Mouse (Mus musculus) neural tube, embryonic 15.5 days (tissue): ENCODE measurements around the gene Ppp2r5c. TPM values are rescaled to one million over a fixed set of nuclear protein-coding genes. Genes with fewer than 3 reads are reported as not detected.

Experiments
- ATAC-seq: fragments of 200-750 bp; cut with Nextera tagmentation; 2 replicates; pipeline ENCODE4 v1.8.0; 2017; ENCODE audit warnings: mild to moderate bottlenecking, moderate TSS enrichment, moderate library complexity; ENCODE audit not compliant: low FRiP score
- H3K27ac ChIP-seq: fragments of 300-500 bp; sonication (generic); replicated peaks from 2 replicates; pipeline ENCODE4 v1.5.1; 2015; ENCODE audit warnings: mild to moderate bottlenecking, inconsistent platforms
- H3K27me3 ChIP-seq: fragments of 300-500 bp; sonication (generic); replicated peaks from 2 replicates; pipeline ENCODE4 v1.6.1; 2015; ENCODE audit warnings: inconsistent platforms
- H3K36me3 ChIP-seq: fragments of 300-500 bp; sonication (generic); 2 replicates; pipeline ENCODE4 v1.6.1; 2015; ENCODE audit warnings: inconsistent platforms
- H3K4me1 ChIP-seq: fragments of 300-500 bp; sonication (generic); 2 replicates; pipeline ENCODE4 v1.6.1; 2015; ENCODE audit warnings: inconsistent platforms
- H3K4me2 ChIP-seq: fragments of 300-500 bp; sonication (generic); 2 replicates; pipeline ENCODE4 v1.6.1; 2015; ENCODE audit warnings: inconsistent platforms, mild to moderate bottlenecking, moderate library complexity
- H3K4me3 ChIP-seq: fragments of 300-500 bp; sonication (generic); replicated peaks from 2 replicates; pipeline ENCODE4 v1.5.1; 2015; ENCODE audit warnings: mild to moderate bottlenecking, inconsistent platforms
- H3K9ac ChIP-seq: fragments of 300-500 bp; sonication (generic); replicated peaks from 2 replicates; pipeline ENCODE4 v1.6.1; 2015; ENCODE audit warnings: mild to moderate bottlenecking, inconsistent platforms
- H3K9me3 ChIP-seq: fragments of 300-500 bp; sonication (generic); replicated peaks from 2 replicates; pipeline ENCODE4 v1.6.1; 2016; ENCODE audit warnings: inconsistent platforms
- WGBS: fragments of 180-500 bp; shearing (Covaris S2); methylation state at CpG from one replicate; pipeline ENCODE4 v1.1.7; 2015; ENCODE audit warnings: mixed read lengths; 5-methylcytosine and 5-hydroxymethylcytosine counted together
- polyA plus RNA-seq: library from polyadenylated mRNA; unstranded; fragments of >200 nt; fragmentation: Nextera tagmentation; extraction: Ambion mirVana; gene quantifications from 2 replicates; pipeline ENCODE4 v1.2.1, GENCODE M21; 2015

Gene Ppp2r5c
- 149 and 152 TPM in 2 replicates for polyA plus RNA-seq

DNA sequence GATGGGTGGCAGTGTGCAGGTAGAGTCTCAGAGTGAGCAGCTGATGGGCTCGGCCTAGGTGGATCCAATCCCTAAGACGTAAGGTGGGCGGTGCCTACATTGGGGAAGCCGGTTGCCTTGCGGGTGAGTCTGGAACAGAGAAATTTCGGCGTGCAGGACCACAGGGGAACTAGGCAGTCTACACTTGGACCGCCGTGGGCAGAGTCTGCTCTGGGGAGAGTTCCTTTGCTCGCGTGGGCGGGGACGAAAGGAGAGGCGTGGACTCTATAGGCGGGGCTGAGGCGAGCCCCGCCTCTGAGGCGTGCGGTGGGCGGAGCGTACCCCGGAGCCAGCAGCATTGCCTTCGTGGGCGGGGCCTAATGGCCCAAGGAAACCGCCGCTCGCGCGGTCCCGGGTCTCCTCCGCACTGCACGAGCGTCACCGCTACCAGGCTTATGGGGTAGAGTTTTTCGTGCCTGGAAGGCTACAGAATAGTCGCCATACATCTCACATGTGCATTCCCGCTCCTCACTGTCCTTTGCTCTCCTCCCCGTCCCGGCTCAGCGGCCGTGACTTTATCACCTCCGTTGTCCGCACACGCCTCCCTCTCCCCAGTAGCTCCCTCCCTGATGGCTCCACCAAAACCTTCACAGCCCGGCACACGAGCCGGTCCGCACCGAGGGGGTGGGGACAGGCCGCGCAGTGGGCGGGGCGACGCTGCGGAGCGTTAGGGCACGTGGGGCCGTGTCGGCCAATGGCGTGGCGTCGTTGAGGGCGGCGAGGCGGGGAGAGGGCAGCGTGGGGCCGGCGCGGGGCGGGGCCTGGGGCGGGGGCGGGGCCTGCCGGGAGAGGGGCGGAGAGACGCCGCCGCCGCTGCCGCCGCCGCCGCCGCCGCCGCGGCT is at the start of gene Ppp2r5c:
TSS of gene Ppp2r5c (plus strand) at position 831 of the 881 bp plus-strand sequence.
- no peaks in the 10 kb centered on the region for H3K9me3 ChIP-seq
- H3K27me3 ChIP-seq = peaks cover 5% of the 10 kb centered on the region
- peaks cover 11% of the 10 kb centered on the region; the same call in 1 of the 2 replicates for H3K36me3 ChIP-seq
- under 1% methylated on average over 58 of the region's 86 CpGs for WGBS
- peak within 1 kb of the TSS; percentile 75 for H3K4me2 ChIP-seq
- H3K4me3 ChIP-seq = peak within 1 kb of the TSS; percentile 87
- peak; percentile 98 for ATAC-seq
- peak within 1 kb of the TSS; percentile 86 for H3K9ac ChIP-seq
- peak within 1 kb of the TSS; percentile 97 for H3K27ac ChIP-seq
- peaks cover 22% of the 10 kb centered on the region for H3K4me1 ChIP-seq

DNA sequence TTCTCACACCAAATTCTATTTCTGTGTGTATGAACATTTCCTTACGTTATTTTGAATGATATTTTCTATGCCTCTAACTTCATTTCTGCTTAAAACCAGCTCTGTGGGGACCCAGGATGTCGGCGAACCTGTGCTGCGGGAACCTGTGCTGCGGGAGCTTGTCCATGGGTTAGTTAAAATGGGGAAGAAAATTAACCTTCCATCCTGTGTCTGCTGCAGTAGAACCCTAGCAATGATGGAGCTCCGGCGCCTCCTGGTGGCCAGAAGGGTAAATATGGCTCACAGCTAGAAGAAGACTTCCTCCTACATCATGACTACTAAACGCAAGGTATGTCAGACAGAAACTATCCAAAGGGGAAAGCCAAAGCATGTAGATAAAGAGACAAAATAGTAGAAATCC is 48.6 kb upstream of the Ppp2r5c start:
- no peaks in the 10 kb centered on the region for H3K9me3 ChIP-seq
- H3K36me3 ChIP-seq = no peaks in the 10 kb centered on the region
- H3K4me3 ChIP-seq = no peak overlapping the region
- H3K9ac ChIP-seq = no peak overlapping the region
- no peak overlapping the region for H3K4me2 ChIP-seq
- no peak for ATAC-seq
- WGBS = 28% methylated on average over 8 of the region's 8 CpGs
- no peaks in the 10 kb centered on the region for H3K4me1 ChIP-seq
- 0 out of 2 replicates have a peak, but pooled peaks cover 3% of the 10 kb centered on the region for H3K27me3 ChIP-seq
- no peak overlapping the region for H3K27ac ChIP-seq

DNA sequence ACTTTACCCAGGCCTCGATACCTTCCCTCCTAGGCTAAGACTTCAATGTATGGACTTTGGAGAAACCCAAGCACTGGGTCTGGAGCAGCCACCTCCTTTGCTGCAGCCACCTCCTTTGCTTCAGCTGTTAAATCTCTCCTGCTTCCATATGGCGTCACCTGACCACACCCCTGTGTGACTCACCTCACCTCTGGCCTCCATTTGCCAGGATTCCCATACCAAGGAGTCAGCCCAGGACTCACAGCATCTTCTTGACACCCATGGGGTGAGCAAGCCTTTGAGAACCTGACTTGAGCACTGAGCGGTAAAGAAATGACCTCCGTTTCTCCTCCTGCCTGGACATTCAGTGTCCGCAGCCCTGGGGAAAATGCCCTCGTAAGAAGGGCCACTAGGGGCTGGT is 47.8 kb upstream of the Ppp2r5c start:
- H3K9me3 ChIP-seq = no peaks in the 10 kb centered on the region
- no peak for ATAC-seq
- no peak overlapping the region for H3K27ac ChIP-seq
- no peak overlapping the region for H3K9ac ChIP-seq
- no peaks in the 10 kb centered on the region for H3K4me1 ChIP-seq
- WGBS = 92% methylated on average over 6 of the region's 6 CpGs
- H3K4me3 ChIP-seq = no peak overlapping the region
- H3K36me3 ChIP-seq = no peaks in the 10 kb centered on the region
- no peak overlapping the region for H3K4me2 ChIP-seq
- 0 out of 2 replicates have a peak, but pooled peaks cover 3% of the 10 kb centered on the region for H3K27me3 ChIP-seq

DNA sequence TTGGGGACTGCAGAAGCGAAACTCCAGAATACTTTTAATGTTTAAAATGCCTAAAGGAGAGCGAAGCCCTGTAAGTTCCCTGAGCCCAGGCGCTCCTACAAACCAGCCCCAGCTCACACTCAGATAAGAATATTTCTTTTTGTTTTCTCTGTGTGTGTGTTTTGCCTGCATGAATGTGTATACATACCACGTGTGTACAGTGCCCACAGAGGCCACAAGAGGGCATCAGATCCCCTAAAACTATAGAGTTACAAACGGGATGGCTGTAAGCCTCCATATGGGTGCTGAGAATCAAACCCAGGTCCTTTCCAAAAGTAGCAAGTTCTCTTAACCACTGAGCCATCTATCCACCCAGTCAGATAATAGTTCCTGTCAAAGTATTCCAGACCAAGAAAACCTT is 46.0 kb upstream of the Ppp2r5c start:
- Histone ChIP-seq H3K27me3 (0 out of 2 replicates have a peak, but pooled peaks cover 3% of the 10 kb centered on the region), H3K9me3 (no peaks in the 10 kb centered on the region), H3K36me3 (no peaks in the 10 kb centered on the region), H3K4me1 (no peaks in the 10 kb centered on the region), H3K4me2 (no peak overlapping the region), H3K9ac (no peak overlapping the region), H3K27ac (no peak overlapping the region), H3K4me3 (no peak overlapping the region)
- no peak for ATAC-seq
- WGBS = 90% methylated on average over 5 of the region's 5 CpGs

DNA sequence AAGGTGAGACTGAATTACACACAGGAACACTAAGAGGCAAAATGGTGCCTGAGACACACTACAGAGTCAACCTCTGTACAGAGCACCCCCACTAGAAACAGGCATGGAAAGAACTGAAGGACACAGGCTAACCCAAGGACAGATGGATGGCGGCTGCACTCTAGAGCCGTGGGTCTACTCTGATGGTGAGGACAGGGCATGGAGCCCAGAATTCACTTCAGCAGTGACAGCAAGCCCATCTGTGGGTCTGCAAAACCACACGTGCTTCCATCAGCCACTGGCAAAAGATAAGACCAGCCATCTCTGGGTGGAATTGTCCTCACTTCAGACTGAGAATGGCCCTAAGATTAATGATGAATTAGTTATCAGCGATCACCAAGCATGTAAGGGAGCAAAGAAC is 45.0 kb upstream of the Ppp2r5c start:
- 88% methylated on average over 4 of the region's 4 CpGs for WGBS
- Histone ChIP-seq H3K27me3 (0 out of 2 replicates have a peak, but pooled peaks cover 3% of the 10 kb centered on the region), H3K9me3 (no peaks in the 10 kb centered on the region), H3K4me2 (no peak overlapping the region), H3K4me3 (no peak overlapping the region), H3K4me1 (no peaks in the 10 kb centered on the region), H3K36me3 (no peaks in the 10 kb centered on the region), H3K9ac (no peak overlapping the region), H3K27ac (no peak overlapping the region)
- no peak for ATAC-seq

DNA sequence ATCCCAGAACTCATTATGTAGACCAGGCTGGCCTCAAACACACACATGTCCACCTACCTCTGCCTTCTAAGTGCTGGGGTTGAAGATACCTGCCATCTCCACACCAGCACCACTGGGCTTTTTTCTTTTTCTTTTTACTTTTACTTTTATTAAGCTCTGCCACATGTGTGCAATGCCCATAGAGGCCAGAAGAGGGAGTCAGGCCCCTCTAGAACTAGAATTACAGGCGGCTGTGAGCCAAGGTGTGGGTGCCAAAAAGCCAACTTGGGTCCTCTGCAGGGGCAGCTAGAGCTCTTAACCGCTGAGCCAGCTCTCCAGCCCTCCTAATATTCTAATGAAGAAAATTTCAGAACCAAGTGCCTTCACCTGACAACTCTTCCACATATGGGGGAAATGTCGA is 30.7 kb upstream of the Ppp2r5c start:
- ATAC-seq = no peak
- peaks cover 4% of the 10 kb centered on the region; the same call in 1 of the 2 replicates for H3K27me3 ChIP-seq
- H3K27ac ChIP-seq = no peak overlapping the region
- no peaks in the 10 kb centered on the region for H3K9me3 ChIP-seq
- peaks cover 4% of the 10 kb centered on the region; the same call in 1 of the 2 replicates for H3K4me1 ChIP-seq
- H3K36me3 ChIP-seq = no peaks in the 10 kb centered on the region
- 46% methylated on average over 3 of the region's 3 CpGs for WGBS
- no peak overlapping the region for H3K4me2 ChIP-seq
- H3K4me3 ChIP-seq = no peak overlapping the region
- no peak overlapping the region for H3K9ac ChIP-seq

DNA sequence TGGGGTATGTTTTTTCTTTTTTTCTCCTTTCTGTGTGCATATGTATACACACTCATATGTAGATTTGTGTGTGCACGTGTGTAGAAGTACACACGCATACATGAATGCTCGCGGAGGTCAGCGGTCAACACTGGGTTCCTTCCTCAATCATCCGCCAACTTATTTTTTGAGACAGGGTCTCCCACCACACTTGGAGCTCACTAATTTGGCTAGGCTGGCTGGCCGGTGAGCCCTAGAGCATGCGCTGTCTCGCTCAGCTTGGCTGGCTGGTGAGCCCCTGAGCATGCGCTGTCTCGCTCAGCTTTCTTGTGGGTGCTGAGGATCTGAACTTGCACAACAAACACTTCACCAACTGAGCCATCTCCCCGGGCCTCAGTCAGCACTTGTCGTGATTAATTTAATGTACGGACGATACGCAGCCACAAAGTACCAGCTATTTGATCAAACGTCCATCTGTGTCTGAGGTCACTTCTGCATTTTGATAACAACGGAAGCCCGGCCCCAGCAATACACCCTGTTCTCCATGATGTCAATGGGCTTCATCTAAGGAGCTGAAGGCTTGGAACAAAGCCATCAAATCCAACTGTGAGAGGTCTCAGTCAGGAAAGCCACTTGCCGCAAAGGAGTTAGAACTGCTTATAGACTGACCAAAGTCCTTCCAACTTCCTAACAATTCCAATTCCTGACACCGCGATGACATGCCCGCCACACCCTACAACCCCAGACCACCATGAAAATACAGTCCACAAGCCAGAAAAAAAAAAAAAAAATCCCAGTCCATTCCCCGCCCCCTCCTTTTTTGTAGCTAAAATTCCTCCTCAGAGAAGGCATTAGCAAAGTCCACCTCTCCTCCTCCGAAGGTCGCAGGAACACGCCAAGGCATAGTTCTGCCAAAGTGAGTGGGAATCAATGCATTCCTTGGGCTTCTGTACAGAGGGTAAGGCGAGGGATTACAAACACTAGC is 29.6 kb upstream of the Ppp2r5c start:
- Histone ChIP-seq H3K36me3 (no peaks in the 10 kb centered on the region), H3K4me2 (peak overlapping the region; percentile 31), H3K9me3 (no peaks in the 10 kb centered on the region), H3K9ac (no peak overlapping the region), H3K4me1 (peaks cover 4% of the 10 kb centered on the region; the same call in 1 of the 2 replicates), H3K27me3 (peaks cover 4% of the 10 kb centered on the region; the same call in 1 of the 2 replicates), H3K4me3 (no peak overlapping the region), H3K27ac (no peak overlapping the region)
- 56% methylated on average over 28 of the region's 28 CpGs for WGBS
- no peak for ATAC-seq

DNA sequence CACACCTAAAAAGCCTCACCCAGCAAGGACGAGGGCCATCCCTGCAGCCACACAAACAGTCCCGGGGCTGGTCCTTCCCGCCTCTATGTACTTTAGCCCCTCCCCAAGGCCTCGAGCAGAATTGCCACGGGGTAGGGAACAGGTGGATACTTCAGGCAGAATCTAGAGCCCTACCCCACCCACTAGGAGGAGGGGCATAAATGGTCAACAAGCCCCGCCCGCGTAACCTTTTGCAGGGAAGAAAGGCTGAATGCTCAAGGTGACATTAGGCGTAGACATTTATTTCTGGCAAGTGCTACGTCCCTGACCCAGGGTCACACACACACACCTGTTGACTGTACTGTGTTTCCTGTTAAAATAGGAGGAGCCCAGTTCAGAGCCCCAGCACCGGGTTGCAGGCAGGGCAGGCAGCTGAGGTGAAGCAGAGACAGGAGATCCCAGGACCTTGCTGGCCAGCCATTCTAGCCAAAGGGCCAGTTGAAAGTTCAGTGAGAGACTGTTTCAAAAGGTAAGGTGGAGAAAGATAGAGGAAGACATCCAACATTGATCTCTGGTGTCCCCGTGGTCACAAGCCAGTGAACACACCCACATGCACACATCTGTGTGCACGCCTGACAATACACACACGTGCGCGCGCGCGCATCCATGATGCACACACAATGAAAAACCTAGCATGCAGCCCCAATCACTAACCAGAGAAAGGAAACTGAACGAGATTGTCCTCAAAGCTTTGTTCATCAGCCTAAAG is 28.8 kb upstream of the Ppp2r5c start:
- Histone ChIP-seq H3K27me3 (peaks cover 4% of the 10 kb centered on the region; the same call in 1 of the 2 replicates), H3K27ac (no peak overlapping the region), H3K4me2 (0 out of 2 replicates have a peak overlapping the region, but pooled peaks have one; percentile 31), H3K4me3 (no peak overlapping the region), H3K9ac (no peak overlapping the region), H3K9me3 (no peaks in the 10 kb centered on the region), H3K36me3 (no peaks in the 10 kb centered on the region), H3K4me1 (peaks cover 4% of the 10 kb centered on the region; the same call in 1 of the 2 replicates)
- ATAC-seq = no peak
- WGBS = 54% methylated on average over 20 of the region's 20 CpGs

DNA sequence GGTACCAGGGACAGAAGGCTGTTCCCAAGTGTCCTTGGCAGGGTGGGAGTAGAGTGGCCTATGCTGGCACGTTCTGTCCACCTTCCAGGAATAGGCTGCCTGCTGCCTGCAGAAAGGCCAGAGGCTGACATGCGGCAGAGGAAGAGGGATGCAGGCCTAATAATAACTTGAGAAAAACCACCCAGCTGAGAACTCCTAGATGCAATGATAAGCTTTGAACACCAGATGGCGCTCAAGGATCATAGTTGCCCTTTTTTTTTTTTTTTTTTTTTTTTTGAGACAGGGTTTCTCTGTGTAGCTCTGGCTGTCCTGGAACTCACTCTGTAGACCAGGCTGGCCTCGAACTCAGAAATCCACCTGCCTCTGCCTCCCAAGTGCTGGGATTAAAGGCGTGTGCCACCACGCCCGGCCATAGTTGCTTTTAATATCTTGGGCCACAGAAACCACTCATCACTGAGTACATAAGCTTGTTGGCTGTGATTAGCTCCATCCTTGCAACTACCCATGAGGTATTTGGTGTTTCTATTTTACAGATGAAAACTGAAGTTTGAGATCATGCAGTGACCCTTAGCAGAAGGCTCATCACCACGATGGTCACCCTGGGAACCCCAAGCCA is 28.1 kb upstream of the Ppp2r5c start:
- Histone ChIP-seq H3K9me3 (no peaks in the 10 kb centered on the region), H3K27ac (no peak overlapping the region), H3K27me3 (peaks cover 4% of the 10 kb centered on the region; the same call in 1 of the 2 replicates), H3K4me3 (no peak overlapping the region), H3K4me1 (peaks cover 4% of the 10 kb centered on the region; the same call in 1 of the 2 replicates), H3K4me2 (no peak overlapping the region), H3K9ac (no peak overlapping the region), H3K36me3 (no peaks in the 10 kb centered on the region)
- WGBS = 36% methylated on average over 8 of the region's 8 CpGs
- ATAC-seq = no peak

DNA sequence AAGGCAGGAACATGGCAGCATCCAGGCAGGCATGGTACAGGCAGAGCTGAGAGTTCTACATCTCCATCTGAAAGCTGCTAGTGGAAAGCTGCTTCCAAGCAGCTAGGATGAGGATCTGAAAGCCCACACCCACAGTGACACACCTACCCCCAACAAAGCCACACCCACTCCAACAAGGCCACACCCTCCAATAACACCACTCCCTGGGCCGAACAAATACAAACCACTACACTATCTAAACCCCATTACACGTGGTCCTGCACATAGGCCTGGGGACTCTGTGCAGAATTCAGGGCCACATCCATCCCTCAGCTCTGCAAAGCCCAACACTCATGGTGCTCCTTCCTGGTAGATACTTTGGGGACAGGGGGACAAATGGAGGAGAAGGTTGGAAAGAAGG is 27.0 kb upstream of the Ppp2r5c start:
- Histone ChIP-seq H3K27me3 (peaks cover 4% of the 10 kb centered on the region; the same call in 1 of the 2 replicates), H3K27ac (no peak overlapping the region), H3K4me2 (no peak overlapping the region), H3K9ac (no peak overlapping the region), H3K36me3 (no peaks in the 10 kb centered on the region), H3K4me3 (no peak overlapping the region), H3K9me3 (no peaks in the 10 kb centered on the region), H3K4me1 (peaks cover 4% of the 10 kb centered on the region; the same call in 1 of the 2 replicates)
- 59% methylated on average over 2 of the region's 2 CpGs for WGBS
- ATAC-seq = no peak
